ENCODE assay signal across 9 mouse cellular contexts in the genomic region with DNA sequence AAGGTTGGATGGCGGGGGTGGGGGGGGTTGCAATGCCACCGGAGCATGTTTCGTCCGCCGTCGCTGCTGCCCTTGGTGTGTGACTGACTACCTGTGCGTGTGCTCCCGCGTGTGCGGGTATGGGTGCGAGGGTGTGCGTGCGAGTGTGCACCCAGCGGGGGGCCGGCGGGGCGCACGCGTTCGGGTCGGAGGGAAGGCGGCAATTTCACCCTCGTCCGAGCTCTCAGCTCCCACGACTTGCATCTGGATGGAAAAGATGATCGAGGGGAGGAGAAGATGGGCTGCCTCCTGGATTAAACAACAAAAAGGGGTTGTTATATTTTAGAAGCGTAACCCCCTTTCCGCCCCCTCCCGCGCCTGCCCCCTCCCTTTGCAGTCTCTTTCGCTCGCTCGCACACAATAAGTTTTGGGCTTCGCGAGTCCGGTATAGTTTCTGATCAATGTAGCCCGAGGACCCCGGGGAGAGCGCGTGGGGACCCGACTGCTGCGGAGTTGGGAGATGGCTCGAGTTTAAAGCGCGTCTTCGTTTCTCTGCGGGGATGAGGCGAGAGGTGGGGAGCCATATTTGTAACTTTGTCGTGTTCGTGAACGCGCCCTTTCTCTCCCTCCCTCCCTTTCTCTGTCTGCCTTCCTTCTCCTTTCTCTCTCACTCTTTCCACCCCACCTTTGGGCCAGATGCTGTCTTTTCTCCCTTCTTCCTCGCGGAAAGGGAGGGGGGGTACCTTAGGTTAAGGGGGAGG. TPM values are rescaled to one million over a fixed set of nuclear protein-coding genes. Genes with fewer than 3 reads are reported as not detected.
A peak's percentile ranks its signal among the peaks of the same experiment; 100 is the strongest.
DNase-seq lines count a peak whose midpoint lies in the region; ATAC-seq lines count a peak whose summit lies in the region.
"Had no signal": no experiment of that assay in that cellular context is flagged by ENCODE, and none has a peak within 500 bp of the region (broad histone marks: within the 10 kb centered on the region; RNA-seq: fewer than 3 reads in every experiment).

No protein-coding gene starts in this region.

- DNase-seq in ES-CJ7 (ENCODE audit: low read depth, low spot score) = peak; percentile 51
- DNase-seq in embryo, embryonic 11.5 days (ENCODE audit: low read depth, low spot score) = peak; percentile 17
- peak; percentile 58 for DNase-seq in retina, embryonic 14.5 days (ENCODE audit: low spot score)

- H3K27me3 ChIP-seq in erythroblast, embryonic 14.5 days (ENCODE audit: control insufficient read depth) = peaks cover 21% of the 10 kb centered on the region
- H3K27me3 ChIP-seq in hindbrain, embryonic 12.5 days = no peaks in the 10 kb centered on the region
- H3K27me3 ChIP-seq in liver, embryonic 15.5 days = peaks cover 12% of the 10 kb centered on the region

- peak overlapping the region; percentile 99 for H3K27ac ChIP-seq in hindbrain, embryonic 12.5 days
- H3K27ac ChIP-seq in liver, embryonic 15.5 days (replicated peaks) = peak overlapping the region; percentile 92

- H3K9me3 ChIP-seq in erythroblast, embryonic 14.5 days (ENCODE audit: control insufficient read depth, low read length) = no peaks in the 10 kb centered on the region
- H3K9me3 ChIP-seq in hindbrain, embryonic 12.5 days (replicated peaks) = no peaks in the 10 kb centered on the region
- H3K9me3 ChIP-seq in liver, embryonic 15.5 days (replicated peaks) = no peaks in the 10 kb centered on the region

- under 1% methylated on average over 53 of the region's 54 CpGs for WGBS in hindbrain, embryonic 12.5 days
- under 1% methylated on average over 54 of the region's 54 CpGs for WGBS in liver, embryonic 15.5 days (ENCODE audit: insufficient replicate concordance)

- no peak for ATAC-seq in erythroblast, adult 5-6 weeks (replicated peaks; ENCODE audit: low FRiP score, poor library complexity, severe bottlenecking)
- peak; percentile 14; the same call in 1 of the 2 replicates for ATAC-seq in hindbrain, embryonic 12.5 days (ENCODE audit: low FRiP score)
- ATAC-seq in liver, embryonic 15.5 days (ENCODE audit: insufficient read depth) = no peak
- no peak for ATAC-seq in monocyte, adult 5-6 weeks (replicated peaks; ENCODE audit: insufficient number of reproducible peaks, low FRiP score, low TSS enrichment, poor library complexity, severe bottlenecking)

- no peaks in the 10 kb centered on the region; the same call in none of the 2 replicates for H3K36me3 ChIP-seq in erythroblast, embryonic 14.5 days (ENCODE audit: control insufficient read depth)
- H3K36me3 ChIP-seq in hindbrain, embryonic 12.5 days = no peaks in the 10 kb centered on the region
- no peaks in the 10 kb centered on the region for H3K36me3 ChIP-seq in liver, embryonic 15.5 days (replicated peaks)

- H3K4me2 ChIP-seq in hindbrain, embryonic 12.5 days (replicated peaks) = peak overlapping the region; percentile 81
- H3K4me2 ChIP-seq in liver, embryonic 15.5 days = peak overlapping the region; percentile 96

- H3K4me1 ChIP-seq in erythroblast, embryonic 14.5 days (ENCODE audit: control insufficient read depth) = peaks cover 68% of the 10 kb centered on the region
- peaks cover 34% of the 10 kb centered on the region for H3K4me1 ChIP-seq in hindbrain, embryonic 12.5 days
- peaks cover 51% of the 10 kb centered on the region for H3K4me1 ChIP-seq in liver, embryonic 15.5 days (replicated peaks)

- peak overlapping the region; percentile 93 for H3K4me3 ChIP-seq in erythroblast, embryonic 14.5 days (replicated peaks)
- peak overlapping the region; percentile 87 for H3K4me3 ChIP-seq in hindbrain, embryonic 12.5 days
- peak overlapping the region; percentile 86 for H3K4me3 ChIP-seq in liver, embryonic 15.5 days (replicated peaks)

- peak overlapping the region; percentile 98 for H3K9ac ChIP-seq in hindbrain, embryonic 12.5 days
- H3K9ac ChIP-seq in liver, embryonic 15.5 days = peak overlapping the region; percentile 74

RNA-seq across cellular contexts. Expression of gene Anp32a, which starts 0.8 kb away (rescaled TPM):
- polyA plus RNA-seq in erythroblast, embryonic 14.5 days (2012) = 15.2 and 17.8 TPM in 2 replicates
- total RNA-seq in erythroblast, adult 5-6 weeks (2015; ENCODE audit: low replicate concordance) = 71.1 and 137 TPM in 2 replicates
- 126 and 136 TPM in 2 replicates for total RNA-seq in erythroblast, adult 5-6 weeks (2017; ENCODE audit: low replicate concordance)
- polyA plus RNA-seq in hindbrain, embryonic 12.5 days (2016; fragmentation: Nextera tagmentation; extraction: Ambion mirVana) = 166 and 171 TPM in 2 replicates
- 48.5 and 63.7 TPM in 2 replicates for polyA plus RNA-seq in liver, embryonic 15.5 days (2015; fragmentation: Nextera tagmentation; extraction: Ambion mirVana)
- 648 to 883 TPM (median 742 TPM) in 3 replicates for total RNA-seq in monocyte, adult 5-6 weeks (2017)

RNA-seq across cellular contexts. Expression of gene Spesp1, which starts 59.9 kb away (rescaled TPM):
- not detected in 2 replicates for polyA plus RNA-seq in erythroblast, embryonic 14.5 days (2012)
- not detected in 2 replicates for total RNA-seq in erythroblast, adult 5-6 weeks (2015; ENCODE audit: low replicate concordance)
- total RNA-seq in erythroblast, adult 5-6 weeks (2017; ENCODE audit: low replicate concordance) = not detected in 2 replicates
- not detected in 2 replicates for polyA plus RNA-seq in hindbrain, embryonic 12.5 days (2016; fragmentation: Nextera tagmentation; extraction: Ambion mirVana)
- not detected in 2 replicates for polyA plus RNA-seq in liver, embryonic 15.5 days (2015; fragmentation: Nextera tagmentation; extraction: Ambion mirVana)
- not detected in 3 replicates for total RNA-seq in monocyte, adult 5-6 weeks (2017)
- total RNA-seq: adrenal gland, postnatal 36 days had no signal
